Mouse (Mus musculus) ovary, adult 10 weeks (tissue): ENCODE data around the gene Esyt3. TPM values are rescaled to one million over a fixed set of nuclear protein-coding genes. Genes with fewer than 3 reads are reported as not detected.

ENCODE experiments used
- polyA plus RNA-seq: library from polyadenylated mRNA; stranded (reverse); fragments of 350-450 nt; fragmentation: Illumina TruSeq; extraction: RNeasy Lipid Tissue Mini Kit (QIAGEN cat#74804); gene quantifications from one replicate; pipeline ENCODE4 v1.2.3, GENCODE M21; 2014

Esyt3 gene
- 4.5 TPM for polyA plus RNA-seq

GRCm38 (mm10) chr9:99357921-99358692, at the start of gene Esyt3:
Gene Esyt3 (minus strand): TSS chr9:99358557.

Other genes starting within 250 kb of the Esyt3 start
- 10.0 TPM for gene Pik3cb, start 217.9 kb downstream of the Esyt3 start, polyA plus RNA-seq
- not detected for gene Faiml, start 121.3 kb downstream of the Esyt3 start, polyA plus RNA-seq
- 62.6 TPM for gene Cep70, start 115.2 kb downstream of the Esyt3 start, polyA plus RNA-seq
- 63.6 TPM for gene Mras, start 78.8 kb upstream of the Esyt3 start, polyA plus RNA-seq
- gene Nme9, start 92.9 kb upstream of the Esyt3 start, polyA plus RNA-seq = 1.7 TPM
- gene Armc8, start 210.3 kb upstream of the Esyt3 start, polyA plus RNA-seq = 45.2 TPM
- 24.7 TPM for gene Dbr1, start 217.2 kb upstream of the Esyt3 start, polyA plus RNA-seq